Mouse (Mus musculus) kidney, postnatal 4 days (tissue): ENCODE measurements at regions not wholly inside any gene's neighbourhood (a gene's known extent, or its start where the extent isn't known, plus 50 kb on each side); places are given as distances from the start of the nearest gene placed in this dataset.
A peak's percentile ranks its signal among the peaks of the same experiment; 100 is the strongest.

ENCODE experiments used
- DNase-seq, 2 experiments: peaks; one replicate each; pipeline ENCODE4 v3.0.0; 2021; ENCODE audit warnings: mixed read lengths in 2 of 2

GRCm38 (mm10) chr11:48133335-48133734 lies 144.6 kb upstream of the Sgcd start:
- DNase-seq, result no peak

- no peak for DNase-seq
Measured at GRCm38 (mm10) chr11:48098063-48098462, 109.3 kb upstream of the Sgcd start.

GRCm38 (mm10) chr11:48097455-48097854 lies 108.7 kb upstream of the Sgcd start:
- no peak for DNase-seq

GRCm38 (mm10) chr11:48067072-48067471 lies 78.3 kb upstream of the Sgcd start:
- DNase-seq, result peak; percentile 19 to 25

- DNase-seq, result no peak
Measured at GRCm38 (mm10) chr11:48063719-48064118, 75.0 kb upstream of the Sgcd start.

GRCm38 (mm10) chr11:48061501-48061900 lies 72.7 kb upstream of the Sgcd start:
- DNase-seq, result no peak

- no peak for DNase-seq
Measured at GRCm38 (mm10) chr11:48051156-48051866, 62.5 kb upstream of the Sgcd start.

- DNase-seq, result no peak
Measured at GRCm38 (mm10) chr11:48048311-48048710, 59.5 kb upstream of the Sgcd start.
